Mouse (Mus musculus) monocyte, adult 5-6 weeks (primary cell): ENCODE data around the gene Mettl17. TPM values are rescaled to one million over a fixed set of nuclear protein-coding genes. Genes with fewer than 3 reads are reported as not detected.

Source experiments
- ATAC-seq: fragments of 153-309, 156-312 bp; replicated peaks from 2 replicates; pipeline ENCODE4 v1.8.0; 2017; ENCODE audit warnings: mild to moderate bottlenecking; ENCODE audit not compliant: low TSS enrichment, insufficient number of reproducible peaks, severe bottlenecking, poor library complexity, low FRiP score
- total RNA-seq: library from RNA; stranded (forward); fragments of 200-1000, 200-491, 200-594 nt; gene quantifications from 3 replicates; pipeline ENCODE4 v1.2.3, GENCODE M21; 2017

The Mettl17 gene
- total RNA-seq, 1 experiment from 2014 or later, result 24.4 TPM

GRCm38 (mm10) chr14:51893809-51894208 lies 9.2 kb downstream of the Mettl17 start:
- no peak for ATAC-seq

- ATAC-seq, result no peak
Measured at GRCm38 (mm10) chr14:51895071-51895470, 10.4 kb downstream of the Mettl17 start.

- ATAC-seq, result no peak
Measured at GRCm38 (mm10) chr14:51896019-51896418, 11.4 kb downstream of the Mettl17 start.

GRCm38 (mm10) chr14:51896539-51897170 lies 12.0 kb downstream of the Mettl17 start:
- ATAC-seq, result no peak

GRCm38 (mm10) chr14:51899351-51899750 lies 14.7 kb downstream of the Mettl17 start:
- no peak for ATAC-seq

- peak; percentile 76 for ATAC-seq
Measured at GRCm38 (mm10) chr14:51902806-51903710, 18.4 kb downstream of the Mettl17 start.

GRCm38 (mm10) chr14:51903782-51904181 lies 19.1 kb downstream of the Mettl17 start:
- no peak for ATAC-seq

GRCm38 (mm10) chr14:51904706-51905105 lies 20.1 kb downstream of the Mettl17 start:
- no peak for ATAC-seq

GRCm38 (mm10) chr14:51906102-51906501 lies 21.5 kb downstream of the Mettl17 start:
- no peak for ATAC-seq

- no peak for ATAC-seq
Measured at GRCm38 (mm10) chr14:51911301-51911700, 26.7 kb downstream of the Mettl17 start.

- ATAC-seq, result no peak
Measured at GRCm38 (mm10) chr14:51912391-51913061, 27.9 kb downstream of the Mettl17 start.

- ATAC-seq, result peak; percentile 52
Measured at GRCm38 (mm10) chr14:51913062-51913959, 28.7 kb downstream of the Mettl17 start.

GRCm38 (mm10) chr14:51913960-51914762 lies 29.5 kb downstream of the Mettl17 start, which contains the start of gene Ndrg2:
Ndrg2 (minus strand) TSS chr14:51914158.
- 0 out of 2 replicates have a peak, but pooled peaks have one; percentile 18 for ATAC-seq

- no peak for ATAC-seq
Measured at GRCm38 (mm10) chr14:51915030-51915429, 30.4 kb downstream of the Mettl17 start.

GRCm38 (mm10) chr14:51916539-51916938 lies 31.9 kb downstream of the Mettl17 start:
- ATAC-seq, result no peak

GRCm38 (mm10) chr14:51918125-51918524 lies 33.5 kb downstream of the Mettl17 start, which contains the start of gene Tppp2:
Tppp2 (plus strand) TSS chr14:51918425.
- no peak for ATAC-seq

- no peak for ATAC-seq
Measured at GRCm38 (mm10) chr14:51918966-51919365, 34.3 kb downstream of the Mettl17 start.
